Mouse (Mus musculus): ENCODE results near the gene Tex37. TPM values are rescaled to one million over a fixed set of nuclear protein-coding genes. Genes with fewer than 3 reads are reported as not detected.

The Tex37 gene
- polyA plus RNA-seq, 1 experiment from 2014 or later, result not detected

- H3K4me1 ChIP-seq (replicated peaks; ENCODE audit: control insufficient read depth, insufficient read depth, low read length), result no peaks in the 10 kb centered on the region; the same call in 1 of the 2 replicates
- peaks cover 80% of the 10 kb centered on the region for H3K27me3 ChIP-seq (replicated peaks; ENCODE audit: control insufficient read depth, insufficient read depth, low read length)
- peak overlapping the region; percentile 65 for H3K4me2 ChIP-seq
- WGBS, result 2% methylated on average over 12 of the region's 12 CpGs
- DNase-seq (ENCODE audit: low spot score), result no peak
- no peaks in the 10 kb centered on the region for H3K36me3 ChIP-seq (ENCODE audit: control insufficient read depth, insufficient read depth, low read length)
- no peak overlapping the region for H3K27ac ChIP-seq (ENCODE audit: low read depth, low read length)
- H3K4me3 ChIP-seq (ENCODE audit: low read depth, low read length), result peak overlapping the region; percentile 43
- no peaks in the 10 kb centered on the region for H3K9me3 ChIP-seq (ENCODE audit: control insufficient read depth, low read length)
- H3K9ac ChIP-seq (ENCODE audit: low read depth, low read length), result no peak overlapping the region
- ATAC-seq (replicated peaks; ENCODE audit: low FRiP score), result no peak
These were observed 37.1 kb upstream of the Tex37 start for GRCm38 (mm10) chr6:70955841-70956240.

GRCm38 (mm10) chr6:70955291-70955800, 36.6 kb upstream of the Tex37 start:
- no peak overlapping the region for H3K27ac ChIP-seq (ENCODE audit: low read depth, low read length)
- peaks cover 75% of the 10 kb centered on the region for H3K27me3 ChIP-seq (replicated peaks; ENCODE audit: control insufficient read depth, insufficient read depth, low read length)
- no peaks in the 10 kb centered on the region; the same call in 1 of the 2 replicates for H3K4me1 ChIP-seq (replicated peaks; ENCODE audit: control insufficient read depth, insufficient read depth, low read length)
- H3K9ac ChIP-seq (ENCODE audit: low read depth, low read length), result no peak overlapping the region
- H3K36me3 ChIP-seq (ENCODE audit: control insufficient read depth, insufficient read depth, low read length), result no peaks in the 10 kb centered on the region
- WGBS, result 7% methylated on average over 14 of the region's 14 CpGs
- no peak for DNase-seq (ENCODE audit: low spot score)
- H3K4me3 ChIP-seq (ENCODE audit: low read depth, low read length), result no peak overlapping the region
- no peak overlapping the region for H3K4me2 ChIP-seq
- H3K9me3 ChIP-seq (ENCODE audit: control insufficient read depth, low read length), result no peaks in the 10 kb centered on the region
- no peak for ATAC-seq (replicated peaks; ENCODE audit: low FRiP score)

DNA sequence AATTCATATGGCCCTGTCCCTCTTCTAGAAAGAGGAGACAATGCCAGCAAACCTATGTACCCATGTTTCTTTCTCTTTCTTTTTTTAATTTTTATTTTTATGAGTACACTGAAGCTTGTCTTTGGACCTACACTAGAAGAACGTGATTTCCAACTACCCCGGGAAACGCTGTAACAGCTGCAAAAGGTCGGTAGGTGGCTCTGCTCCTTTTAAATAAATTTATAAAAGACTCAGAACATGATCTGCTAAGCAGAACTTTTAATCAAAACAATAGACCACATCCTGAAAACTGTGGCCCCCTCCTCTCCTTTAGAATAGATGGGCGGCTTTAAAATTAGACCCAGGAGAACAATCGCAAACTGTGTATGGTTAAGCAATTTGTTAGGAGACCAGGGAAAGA, 35.3 kb upstream of the Tex37 start:
- no peak overlapping the region for H3K9ac ChIP-seq (ENCODE audit: low read depth, low read length)
- ATAC-seq (replicated peaks; ENCODE audit: low FRiP score) (no peak), DNase-seq (ENCODE audit: low spot score) (no peak)
- H3K27me3 ChIP-seq (replicated peaks; ENCODE audit: control insufficient read depth, insufficient read depth, low read length), result peaks cover 65% of the 10 kb centered on the region
- 15% methylated on average over 6 of the region's 6 CpGs for WGBS
- H3K4me3 ChIP-seq (ENCODE audit: low read depth, low read length), result no peak overlapping the region
- H3K36me3 ChIP-seq (ENCODE audit: control insufficient read depth, insufficient read depth, low read length), result no peaks in the 10 kb centered on the region
- H3K4me1 ChIP-seq (replicated peaks; ENCODE audit: control insufficient read depth, insufficient read depth, low read length), result no peaks in the 10 kb centered on the region; the same call in 1 of the 2 replicates
- no peaks in the 10 kb centered on the region for H3K9me3 ChIP-seq (ENCODE audit: control insufficient read depth, low read length)
- no peak overlapping the region for H3K27ac ChIP-seq (ENCODE audit: low read depth, low read length)
- H3K4me2 ChIP-seq, result no peak overlapping the region

GRCm38 (mm10) chr6:70953274-70953673, 34.5 kb upstream of the Tex37 start:
- WGBS, result 77% methylated on average over 7 of the region's 7 CpGs

GRCm38 (mm10) chr6:70931801-70932200, 13.1 kb upstream of the Tex37 start:
- Histone ChIP-seq H3K27ac (ENCODE audit: low read depth, low read length) (no peak overlapping the region), H3K4me3 (ENCODE audit: low read depth, low read length) (no peak overlapping the region), H3K4me1 (replicated peaks; ENCODE audit: control insufficient read depth, insufficient read depth, low read length) (no peaks in the 10 kb centered on the region), H3K36me3 (ENCODE audit: control insufficient read depth, insufficient read depth, low read length) (no peaks in the 10 kb centered on the region), H3K27me3 (replicated peaks; ENCODE audit: control insufficient read depth, insufficient read depth, low read length) (no peaks in the 10 kb centered on the region), H3K9me3 (ENCODE audit: control insufficient read depth, low read length) (no peaks in the 10 kb centered on the region), H3K9ac (ENCODE audit: low read depth, low read length) (no peak overlapping the region), H3K4me2 (no peak overlapping the region)
- DNase-seq (ENCODE audit: low spot score) (no peak), ATAC-seq (replicated peaks; ENCODE audit: low FRiP score) (no peak)
- 84% methylated on average over 2 of the region's 2 CpGs for WGBS

More at GRCm38 (mm10) chr6:70953274-70953673, 34.5 kb upstream of the Tex37 start:
- Histone ChIP-seq H3K4me2 (no peak overlapping the region), H3K27ac (ENCODE audit: low read depth, low read length) (no peak overlapping the region), H3K4me3 (ENCODE audit: low read depth, low read length) (no peak overlapping the region), H3K27me3 (replicated peaks; ENCODE audit: control insufficient read depth, insufficient read depth, low read length) (peaks cover 59% of the 10 kb centered on the region), H3K9me3 (ENCODE audit: control insufficient read depth, low read length) (no peaks in the 10 kb centered on the region), H3K4me1 (replicated peaks; ENCODE audit: control insufficient read depth, insufficient read depth, low read length) (no peaks in the 10 kb centered on the region; the same call in 1 of the 2 replicates), H3K9ac (ENCODE audit: low read depth, low read length) (no peak overlapping the region), H3K36me3 (ENCODE audit: control insufficient read depth, insufficient read depth, low read length) (no peaks in the 10 kb centered on the region)
- ATAC-seq (replicated peaks; ENCODE audit: low FRiP score), result no peak
- no peak for DNase-seq (ENCODE audit: low spot score)

DNA sequence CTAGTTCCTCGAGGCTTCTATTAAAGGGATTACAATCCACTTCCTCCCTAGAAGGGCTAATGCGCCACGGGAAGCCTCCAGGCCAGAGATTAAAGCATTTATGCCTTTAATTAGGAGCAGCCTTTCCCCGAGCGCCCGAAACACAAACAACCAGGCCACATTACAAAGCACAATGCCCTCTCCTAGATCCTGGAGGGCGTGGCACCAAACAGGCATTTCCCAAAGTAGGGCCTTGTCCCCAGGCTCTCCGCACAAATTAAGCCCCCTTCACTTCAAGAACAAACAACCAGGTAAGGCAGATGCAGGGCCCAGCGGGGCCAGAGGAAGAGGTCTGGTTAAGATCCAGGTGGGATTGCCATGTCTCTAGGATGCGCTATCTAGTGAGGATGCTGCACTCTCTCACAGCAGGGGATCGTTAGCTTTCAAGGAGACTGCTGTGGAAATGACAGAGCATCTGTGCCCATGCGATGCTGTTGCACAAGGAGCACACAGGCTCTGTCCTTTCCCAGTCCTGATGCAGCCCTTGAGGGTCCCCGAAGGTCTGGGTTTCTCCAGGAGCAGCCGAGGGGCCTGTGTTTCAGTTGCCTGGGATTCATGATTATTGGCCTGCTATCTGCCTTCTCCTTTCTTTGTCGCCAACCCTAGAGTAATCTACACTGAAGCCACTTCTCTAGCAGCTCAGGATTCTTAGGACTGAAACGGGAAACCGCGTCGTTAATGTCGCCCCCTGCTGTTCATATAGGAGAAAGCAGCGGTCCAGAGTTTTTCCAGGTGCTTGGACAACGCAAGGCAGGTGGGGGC, 2.7 kb upstream of the Tex37 start:
- peak overlapping the region; percentile 49 for H3K4me2 ChIP-seq
- no peak overlapping the region for H3K27ac ChIP-seq (ENCODE audit: low read depth, low read length)
- 14% methylated on average over 22 of the region's 22 CpGs for WGBS
- no peaks in the 10 kb centered on the region for H3K36me3 ChIP-seq (ENCODE audit: control insufficient read depth, insufficient read depth, low read length)
- H3K27me3 ChIP-seq (replicated peaks; ENCODE audit: control insufficient read depth, insufficient read depth, low read length), result peaks cover 10% of the 10 kb centered on the region; the same call in 1 of the 2 replicates
- no peak overlapping the region for H3K4me3 ChIP-seq (ENCODE audit: low read depth, low read length)
- H3K9me3 ChIP-seq (ENCODE audit: control insufficient read depth, low read length), result no peaks in the 10 kb centered on the region
- H3K9ac ChIP-seq (ENCODE audit: low read depth, low read length), result no peak overlapping the region
- DNase-seq (ENCODE audit: low spot score) (peak; percentile 55), ATAC-seq (replicated peaks; ENCODE audit: low FRiP score) (peak; percentile 10; the same call in 1 of the 2 replicates)
- H3K4me1 ChIP-seq (replicated peaks; ENCODE audit: control insufficient read depth, insufficient read depth, low read length), result peaks cover 4% of the 10 kb centered on the region; the same call in 1 of the 2 replicates

GRCm38 (mm10) chr6:70912396-70912765, 6.3 kb downstream of the Tex37 start:
- H3K36me3 ChIP-seq (ENCODE audit: control insufficient read depth, insufficient read depth, low read length), result no peaks in the 10 kb centered on the region
- H3K9ac ChIP-seq (ENCODE audit: low read depth, low read length), result no peak overlapping the region
- H3K27ac ChIP-seq (ENCODE audit: low read depth, low read length), result no peak overlapping the region
- H3K4me2 ChIP-seq, result no peak overlapping the region
- 64% methylated on average over 7 of the region's 7 CpGs for WGBS
- H3K4me3 ChIP-seq (ENCODE audit: low read depth, low read length), result no peak overlapping the region
- no peak for DNase-seq (ENCODE audit: low spot score)
- ATAC-seq (replicated peaks; ENCODE audit: low FRiP score), result no peak
- no peaks in the 10 kb centered on the region for H3K9me3 ChIP-seq (ENCODE audit: control insufficient read depth, low read length)
- no peaks in the 10 kb centered on the region for H3K4me1 ChIP-seq (replicated peaks; ENCODE audit: control insufficient read depth, insufficient read depth, low read length)
- H3K27me3 ChIP-seq (replicated peaks; ENCODE audit: control insufficient read depth, insufficient read depth, low read length), result peaks cover 31% of the 10 kb centered on the region

DNA sequence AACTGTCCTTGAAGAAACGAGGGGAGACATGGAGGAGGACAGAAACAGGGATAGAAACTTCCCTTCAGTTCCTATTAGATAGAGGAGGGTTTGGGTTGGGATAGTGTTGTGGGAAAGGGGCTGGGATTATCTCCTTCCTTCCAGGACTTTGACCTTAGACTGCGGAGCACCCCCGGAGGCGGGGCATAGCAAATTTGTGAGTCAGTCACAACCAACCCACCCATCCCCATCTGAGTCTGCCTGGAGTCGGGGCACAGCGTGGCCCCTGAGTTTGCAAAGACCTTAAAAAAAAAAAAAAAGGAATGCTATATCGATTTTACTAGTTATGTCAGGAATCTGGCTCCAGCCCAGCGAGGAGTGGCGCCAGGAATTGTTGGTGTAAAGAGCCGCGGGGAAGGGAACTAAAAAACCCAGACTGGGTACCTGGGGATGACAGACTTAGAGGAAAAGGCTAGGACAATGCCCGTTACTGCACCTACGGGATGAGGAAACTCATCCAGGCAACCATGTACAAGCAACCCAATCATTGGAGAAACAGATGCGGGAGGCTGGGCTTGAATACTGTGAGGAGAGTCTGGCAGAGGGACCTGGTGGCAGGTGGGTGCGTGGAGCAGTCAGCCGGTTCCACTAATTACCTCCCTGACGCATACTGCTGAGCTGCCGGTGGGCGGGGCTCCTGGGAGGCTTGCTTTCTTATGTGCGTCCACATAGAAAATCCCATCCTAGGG, 6.9 kb downstream of the Tex37 start:
- no peaks in the 10 kb centered on the region for H3K4me1 ChIP-seq (replicated peaks; ENCODE audit: control insufficient read depth, insufficient read depth, low read length)
- ATAC-seq (replicated peaks; ENCODE audit: low FRiP score), result no peak
- no peak for DNase-seq (ENCODE audit: low spot score)
- no peak overlapping the region for H3K27ac ChIP-seq (ENCODE audit: low read depth, low read length)
- no peak overlapping the region for H3K4me3 ChIP-seq (ENCODE audit: low read depth, low read length)
- H3K36me3 ChIP-seq (ENCODE audit: control insufficient read depth, insufficient read depth, low read length), result no peaks in the 10 kb centered on the region
- H3K9ac ChIP-seq (ENCODE audit: low read depth, low read length), result no peak overlapping the region
- no peaks in the 10 kb centered on the region for H3K9me3 ChIP-seq (ENCODE audit: control insufficient read depth, low read length)
- 14% methylated on average over 20 of the region's 20 CpGs for WGBS
- H3K4me2 ChIP-seq, result peak overlapping the region; percentile 46
- peaks cover 31% of the 10 kb centered on the region for H3K27me3 ChIP-seq (replicated peaks; ENCODE audit: control insufficient read depth, insufficient read depth, low read length)

Data from liver, embryonic 11.5 days (tissue).